Mouse (Mus musculus): ENCODE results near the gene Hmgb1.

- TF ChIP-seq REST (IDR thresholded peaks at IDR 0.05; ENCODE audit: insufficient read depth, insufficient read length) (no peak), MYOG (IDR thresholded peaks at IDR 0.05; ENCODE audit: control insufficient read depth in 1 of 3, insufficient read depth in 1 of 3, insufficient read length in 2 of 3, low read depth in 2 of 3) (no peak), POLR2A (IDR thresholded peaks at IDR 0.05; ENCODE audit: insufficient read length, low read depth) (no peak), E2F4 (IDR thresholded peaks at IDR 0.05; ENCODE audit: insufficient read depth) (no peak), USF1 (IDR thresholded peaks at IDR 0.05; ENCODE audit: low read depth) (no peak)
These were observed 121.5 kb downstream of the Hmgb1 start for GRCm38 (mm10) chr5:149062833-149063232.
